Mouse (Mus musculus) stomach, postnatal 0 days (tissue): ENCODE measurements around the gene Tmem14a.
"Not testable (repeated sequence)": the region's sequence is repeated elsewhere in the genome, so short reads cannot be mapped to it uniquely, and the experiment has no call there.

Experiments used
- CTCF ChIP-seq: IDR thresholded peaks from 2 replicates; pipeline ENCODE4 v1.5.1; 2016; ENCODE audit warnings: antibody characterized with exemption, low read depth, mild to moderate bottlenecking, moderate library complexity
- EP300 ChIP-seq: optimal IDR thresholded peaks from 2 replicates; pipeline ENCODE3; 2016; ENCODE audit warnings: antibody characterized with exemption

DNA sequence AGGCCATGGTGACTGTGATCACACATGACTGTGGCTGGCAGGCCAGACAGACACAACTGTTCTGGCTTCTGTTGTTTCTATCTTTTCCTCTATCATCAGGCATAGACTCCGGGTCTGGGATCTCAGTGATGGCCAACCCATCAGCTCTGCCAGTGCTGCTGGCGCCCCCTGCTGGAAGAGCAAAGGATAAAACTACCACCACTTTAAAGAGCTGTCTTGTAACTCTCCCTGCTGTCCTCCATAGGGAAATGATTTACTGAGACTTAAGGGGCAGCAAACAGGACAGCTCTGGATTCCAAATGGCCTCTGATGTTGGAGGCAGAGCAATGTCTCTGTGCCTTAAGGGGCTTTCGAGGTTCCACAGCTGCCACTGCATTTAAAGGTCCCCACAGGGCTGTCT, 4.8 kb upstream of the Tmem14a start:
- peak; percentile 50 for TF ChIP-seq CTCF
- TF ChIP-seq EP300: not testable (repeated sequence)
